Mouse (Mus musculus) megakaryocyte, adult 5-6 weeks (primary cell): ENCODE data around the gene Gm10228. TPM values are rescaled to one million over a fixed set of nuclear protein-coding genes. Genes with fewer than 3 reads are reported as not detected.
"Not testable (repeated sequence)": the region's sequence is repeated elsewhere in the genome, so short reads cannot be mapped to it uniquely, and the experiment has no call there.

Source experiments
- ATAC-seq: 2 replicates; pipeline ENCODE4 v1.8.0; 2016; ENCODE audit warnings: mild to moderate bottlenecking, inconsistent platforms; ENCODE audit not compliant: poor library complexity, severe bottlenecking
- total RNA-seq, 2 experiments: library from RNA; stranded (forward) in 1 of 2; stranded (reverse) in 1 of 2; fragments of 153-499, 151-499 nt in 1 of 2; fragments of 221-1000, 200-1000 nt in 1 of 2; gene quantifications; 2 replicates each; pipeline versions ENCODE4 v1.2.3 to v1.2.4; 2015 to 2017

Gm10228 gene
- total RNA-seq (2015) (not detected in 2 replicates), total RNA-seq (2017) (not detected in 2 replicates)

GRCm38 (mm10) chr16:89041372-89041771, at the start of gene Gm10228:
TSS of gene Gm10228 (minus strand) at chr16:89041472.
- not testable (repeated sequence) for ATAC-seq

GRCm38 (mm10) chr16:89071041-89071440, 29.8 kb upstream of the Gm10228 start:
- not testable (repeated sequence) for ATAC-seq

- ATAC-seq: not testable (repeated sequence)
Observed at GRCm38 (mm10) chr16:89063902-89064301, 22.6 kb upstream of the Gm10228 start, which contains the start of gene 1110025L11Rik. TSS of gene 1110025L11Rik (minus strand) at chr16:89064002.

GRCm38 (mm10) chr16:89047783-89048182, 6.5 kb upstream of the Gm10228 start, which contains the start of gene Krtap6-5:
TSS of gene Krtap6-5 (minus strand) at chr16:89047883.
- ATAC-seq: no peak

- ATAC-seq: not testable (repeated sequence)
Observed at GRCm38 (mm10) chr16:89031399-89031798, 9.9 kb downstream of the Gm10228 start, which contains the start of gene Krtap6-1. TSS of gene Krtap6-1 (plus strand) at chr16:89031699.

GRCm38 (mm10) chr16:89014984-89015383, 26.3 kb downstream of the Gm10228 start, which contains the start of gene Gm10229:
TSS of gene Gm10229 (plus strand) at chr16:89015284.
- not testable (repeated sequence) for ATAC-seq

- ATAC-seq: no peak
Observed at GRCm38 (mm10) chr16:89013973-89014372, 27.3 kb downstream of the Gm10228 start.

- ATAC-seq: no peak
Observed at GRCm38 (mm10) chr16:89010659-89011058, 30.6 kb downstream of the Gm10228 start, which contains the start of gene Krtap22-2. TSS of gene Krtap22-2 (minus strand) at chr16:89010759.

Other genes starting within 250 kb of the Gm10228 start
- not detected in 2 replicates for gene Gm20741, start 229.3 kb downstream of the Gm10228 start, total RNA-seq (2015)
- not detected in 2 replicates for gene Gm20741, start 229.3 kb downstream of the Gm10228 start, total RNA-seq (2017)
- gene Krtap15, start 221.3 kb downstream of the Gm10228 start, total RNA-seq (2015): not detected in 2 replicates
- not detected in 2 replicates for gene Krtap15, start 221.3 kb downstream of the Gm10228 start, total RNA-seq (2017)
- not detected in 2 replicates for gene Krtap14, start 215.3 kb downstream of the Gm10228 start, total RNA-seq (2015)
- not detected in 2 replicates for gene Krtap14, start 215.3 kb downstream of the Gm10228 start, total RNA-seq (2017)
- gene Krtap19-1, start 172.1 kb downstream of the Gm10228 start, total RNA-seq (2015): not detected in 2 replicates
- not detected in 2 replicates for gene Krtap19-1, start 172.1 kb downstream of the Gm10228 start, total RNA-seq (2017)
- gene Krtap19-2, start 167.2 kb downstream of the Gm10228 start, total RNA-seq (2015): not detected in 2 replicates
- gene Krtap19-2, start 167.2 kb downstream of the Gm10228 start, total RNA-seq (2017): not detected in 2 replicates
- not detected in 2 replicates for gene Krtap19-3, start 163.4 kb downstream of the Gm10228 start, total RNA-seq (2015)
- gene Krtap19-3, start 163.4 kb downstream of the Gm10228 start, total RNA-seq (2017): not detected in 2 replicates
- gene Krtap19-4, start 156.4 kb downstream of the Gm10228 start, total RNA-seq (2015): not detected in 2 replicates
- gene Krtap19-4, start 156.4 kb downstream of the Gm10228 start, total RNA-seq (2017): not detected in 2 replicates
- gene Krtap19-5, start 145.0 kb downstream of the Gm10228 start, total RNA-seq (2015): not detected in 2 replicates
- gene Krtap19-5, start 145.0 kb downstream of the Gm10228 start, total RNA-seq (2017): not detected in 2 replicates
- gene Krtap19-9b, start 109.2 kb downstream of the Gm10228 start, total RNA-seq (2015): not detected in 2 replicates
- not detected in 2 replicates for gene Krtap19-9b, start 109.2 kb downstream of the Gm10228 start, total RNA-seq (2017)
- gene Krtap16-3, start 78.6 kb downstream of the Gm10228 start, total RNA-seq (2015): not detected in 2 replicates
- gene Krtap16-3, start 78.6 kb downstream of the Gm10228 start, total RNA-seq (2017): not detected in 2 replicates
- not detected in 2 replicates for gene Krtap22-2, start 30.7 kb downstream of the Gm10228 start, total RNA-seq (2015)
- gene Krtap22-2, start 30.7 kb downstream of the Gm10228 start, total RNA-seq (2017): not detected in 2 replicates
- gene Gm10229, start 26.2 kb downstream of the Gm10228 start, total RNA-seq (2015): not detected in 2 replicates
- gene Gm10229, start 26.2 kb downstream of the Gm10228 start, total RNA-seq (2017): not detected in 2 replicates
- not detected in 2 replicates for gene Krtap6-1, start 9.8 kb downstream of the Gm10228 start, total RNA-seq (2015)
- gene Krtap6-1, start 9.8 kb downstream of the Gm10228 start, total RNA-seq (2017): not detected in 2 replicates
- gene Krtap6-5, start 6.4 kb upstream of the Gm10228 start, total RNA-seq (2015): not detected in 2 replicates
- gene Krtap6-5, start 6.4 kb upstream of the Gm10228 start, total RNA-seq (2017): not detected in 2 replicates
- not detected in 2 replicates for gene 1110025L11Rik, start 22.5 kb upstream of the Gm10228 start, total RNA-seq (2015)
- not detected in 2 replicates for gene 1110025L11Rik, start 22.5 kb upstream of the Gm10228 start, total RNA-seq (2017)
- gene Krtap6-3, start 42.5 kb upstream of the Gm10228 start, total RNA-seq (2015): not detected in 2 replicates
- gene Krtap6-3, start 42.5 kb upstream of the Gm10228 start, total RNA-seq (2017): not detected in 2 replicates
- not detected in 2 replicates for gene Gm6358, start 99.4 kb upstream of the Gm10228 start, total RNA-seq (2015)
- not detected in 2 replicates for gene Gm6358, start 99.4 kb upstream of the Gm10228 start, total RNA-seq (2017)
- gene Gm10061, start 109.6 kb upstream of the Gm10228 start, total RNA-seq (2015): not detected in 2 replicates
- not detected in 2 replicates for gene Gm10061, start 109.6 kb upstream of the Gm10228 start, total RNA-seq (2017)
- not detected in 2 replicates for gene Gm9789, start 116.5 kb upstream of the Gm10228 start, total RNA-seq (2015)
- gene Gm9789, start 116.5 kb upstream of the Gm10228 start, total RNA-seq (2017): not detected in 2 replicates
- not detected in 2 replicates for gene Gm7735, start 128.0 kb upstream of the Gm10228 start, total RNA-seq (2015)
- not detected in 2 replicates for gene Gm7735, start 128.0 kb upstream of the Gm10228 start, total RNA-seq (2017)
- gene 1110057P08Rik, start 133.3 kb upstream of the Gm10228 start, total RNA-seq (2015): not detected in 2 replicates
- gene 1110057P08Rik, start 133.3 kb upstream of the Gm10228 start, total RNA-seq (2017): not detected in 2 replicates
- not detected in 2 replicates for gene Krtap20-2, start 164.4 kb upstream of the Gm10228 start, total RNA-seq (2015)
- gene Krtap20-2, start 164.4 kb upstream of the Gm10228 start, total RNA-seq (2017): not detected in 2 replicates